Mouse (Mus musculus) megakaryocyte, adult 5-6 weeks (primary cell): ENCODE results near the gene Il5. TPM values are rescaled to one million over a fixed set of nuclear protein-coding genes. Genes with fewer than 3 reads are reported as not detected.

ENCODE experiments used
- ATAC-seq: 2 replicates; pipeline ENCODE4 v1.8.0; 2016; ENCODE audit warnings: mild to moderate bottlenecking, inconsistent platforms; ENCODE audit not compliant: poor library complexity, severe bottlenecking
- total RNA-seq, 2 experiments: library from RNA; stranded (forward) in 1 of 2; stranded (reverse) in 1 of 2; fragments of 153-499, 151-499 nt in 1 of 2; fragments of 221-1000, 200-1000 nt in 1 of 2; gene quantifications; 2 replicates each; pipeline versions ENCODE4 v1.2.3 to v1.2.4; 2015 to 2017

The Il5 gene
- total RNA-seq (2015) (not detected in 2 replicates), total RNA-seq (2017) (not detected in 2 replicates)

GRCm38 (mm10) chr11:53720715-53721114, at the start of gene Il5:
Il5 (plus strand) TSS chr11:53720794.
- no peak for ATAC-seq

GRCm38 (mm10) chr11:53671414-53671813, 49.2 kb upstream of the Il5 start:
- no peak for ATAC-seq

GRCm38 (mm10) chr11:53680141-53680540, 40.5 kb upstream of the Il5 start:
- no peak for ATAC-seq

DNA sequence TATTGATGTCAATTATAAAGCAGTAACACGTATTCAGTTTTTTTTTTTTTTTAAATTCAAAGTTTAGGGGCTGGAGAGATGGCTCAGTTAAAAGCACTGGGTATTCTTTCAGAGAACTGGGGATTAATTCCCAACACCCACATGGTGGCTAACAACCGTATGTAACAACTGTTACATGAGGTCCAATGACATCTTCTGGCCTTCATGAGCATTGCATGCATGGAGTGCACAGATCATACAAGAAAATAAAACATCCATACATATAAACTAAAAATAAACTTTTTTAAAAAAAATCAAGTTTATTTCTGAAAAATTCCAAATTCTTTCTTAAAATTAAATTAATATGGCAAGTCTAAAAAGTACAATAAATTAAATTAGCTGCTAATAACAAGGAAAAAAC, 38.9 kb upstream of the Il5 start:
- no peak for ATAC-seq

- ATAC-seq: no peak
Observed at GRCm38 (mm10) chr11:53682170-53682569, 38.4 kb upstream of the Il5 start.

GRCm38 (mm10) chr11:53682994-53683530, 37.5 kb upstream of the Il5 start:
- ATAC-seq: no peak

DNA sequence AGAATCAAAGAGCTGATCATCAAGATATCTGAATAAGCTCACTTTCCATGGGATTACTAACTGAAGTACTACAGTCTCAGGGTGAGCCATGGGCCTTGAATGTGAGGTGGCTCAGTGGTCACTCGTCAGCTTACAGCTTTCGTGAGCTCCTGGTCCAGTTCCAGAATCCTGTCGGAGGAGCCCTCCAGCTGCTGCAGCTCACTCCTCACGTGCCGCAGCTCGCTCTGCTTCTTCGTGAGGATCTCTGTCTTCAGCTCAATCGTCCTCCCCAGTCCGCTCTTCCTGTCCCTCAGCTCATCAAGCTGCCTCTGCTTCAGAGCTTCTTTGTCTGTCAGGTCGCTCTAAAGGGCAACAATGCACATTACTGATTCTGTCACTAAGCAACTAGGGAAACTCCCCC, 28.6 kb upstream of the Il5 start:
- ATAC-seq: no peak

GRCm38 (mm10) chr11:53698521-53698920, 22.1 kb upstream of the Il5 start:
- ATAC-seq: no peak

GRCm38 (mm10) chr11:53699351-53699750, 21.2 kb upstream of the Il5 start:
- no peak for ATAC-seq

DNA sequence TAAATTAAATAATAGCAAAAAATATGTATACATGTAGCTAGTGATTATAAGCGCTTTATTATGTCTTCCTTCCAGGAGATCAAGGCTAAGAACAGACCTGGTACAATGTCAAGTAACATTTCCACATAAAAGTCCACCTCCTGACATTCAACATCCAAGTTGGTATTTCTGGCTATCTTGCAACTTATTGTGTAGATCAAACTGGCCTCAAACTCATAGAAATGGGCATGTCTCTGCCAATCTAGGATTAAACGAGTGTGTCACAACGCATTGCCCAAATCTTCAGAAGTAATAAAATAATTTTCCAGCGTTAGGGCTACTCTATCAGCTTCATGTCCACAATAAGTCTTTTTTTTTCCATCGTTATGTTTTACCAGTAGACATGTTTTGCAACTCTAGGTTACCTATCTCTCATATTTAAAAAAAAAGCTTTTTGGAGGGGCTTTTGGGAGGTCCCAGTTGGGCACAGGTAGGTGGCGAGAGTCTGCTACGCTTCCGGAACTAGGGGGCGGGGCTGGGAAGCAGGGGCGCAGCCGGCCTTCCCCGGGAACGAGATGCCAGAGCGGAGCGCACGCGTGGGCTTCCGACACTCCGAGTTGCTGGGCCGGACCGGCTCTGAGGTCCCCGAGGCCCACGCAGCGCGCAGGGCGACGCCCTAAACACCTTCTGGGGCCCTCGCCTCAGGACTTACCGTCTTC, 14.2 kb upstream of the Il5 start:
- peak; percentile 55 for ATAC-seq

DNA sequence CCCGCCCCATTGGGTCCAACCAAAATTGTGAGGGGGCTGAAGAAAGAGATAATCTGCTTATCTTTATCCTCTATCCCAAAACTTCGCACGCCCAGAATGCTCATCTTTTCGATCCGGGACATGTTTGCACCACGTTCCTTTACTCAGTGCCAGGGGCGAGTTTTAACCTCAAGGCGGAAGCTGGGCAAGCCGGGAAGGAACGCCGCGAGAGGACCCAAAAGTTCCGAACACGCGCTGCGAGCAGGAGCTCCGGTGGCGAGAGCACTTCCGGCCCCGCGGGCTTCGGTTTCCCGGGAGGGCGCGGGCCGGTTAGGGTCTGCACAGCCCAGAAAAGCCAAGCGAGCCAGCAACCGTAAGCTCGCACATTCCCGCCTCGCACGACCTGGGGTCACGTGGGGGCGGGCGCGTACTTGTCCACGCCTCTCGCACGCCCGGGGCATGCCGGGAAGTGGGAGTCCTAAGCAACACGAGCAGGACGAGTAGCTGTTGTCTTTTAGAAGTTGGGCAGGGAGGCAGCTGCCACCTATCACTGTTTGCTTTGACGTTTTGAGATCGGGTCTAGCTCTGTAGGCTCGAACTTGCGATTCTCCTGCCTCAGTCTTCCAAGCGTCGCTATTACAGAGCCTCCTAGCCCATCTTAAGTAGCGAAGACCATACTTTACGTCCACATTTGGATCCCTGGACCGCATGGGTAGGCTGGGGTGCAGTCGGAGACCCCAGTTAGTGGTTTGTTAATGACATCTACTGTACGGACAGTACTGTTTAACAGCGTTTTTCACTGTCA, 13.5 kb upstream of the Il5 start, which contains the start of gene Rad50:
Gene Rad50, minus strand, starts transcription at position 386 of the 784 bp plus-strand sequence.
- ATAC-seq: peak; percentile 99

- no peak for ATAC-seq
Observed at GRCm38 (mm10) chr11:53707718-53708009, 12.9 kb upstream of the Il5 start.

- no peak for ATAC-seq
Observed at GRCm38 (mm10) chr11:53719701-53720100, 893 bp upstream of the Il5 start.

DNA sequence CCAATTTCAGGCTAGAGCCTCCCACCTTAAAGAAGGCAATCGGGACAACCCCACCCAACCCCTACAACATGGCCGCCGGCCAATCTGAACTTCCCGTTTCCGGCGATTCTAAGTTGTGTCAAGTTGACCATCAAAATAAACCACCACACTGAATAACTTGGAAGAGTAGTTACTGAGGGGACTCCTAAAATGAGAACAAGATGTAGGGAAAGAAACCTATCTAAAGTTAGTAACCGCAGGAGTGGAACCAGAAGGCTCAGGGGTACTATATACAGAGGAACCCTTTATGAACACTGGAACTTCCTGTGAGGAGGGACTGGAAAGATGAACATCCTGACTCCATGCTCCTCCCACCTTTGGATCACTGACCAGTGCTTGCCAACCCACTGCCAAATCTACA, 10.9 kb downstream of the Il5 start:
- no peak for ATAC-seq

GRCm38 (mm10) chr11:53732244-53732643, 11.7 kb downstream of the Il5 start:
- no peak for ATAC-seq

DNA sequence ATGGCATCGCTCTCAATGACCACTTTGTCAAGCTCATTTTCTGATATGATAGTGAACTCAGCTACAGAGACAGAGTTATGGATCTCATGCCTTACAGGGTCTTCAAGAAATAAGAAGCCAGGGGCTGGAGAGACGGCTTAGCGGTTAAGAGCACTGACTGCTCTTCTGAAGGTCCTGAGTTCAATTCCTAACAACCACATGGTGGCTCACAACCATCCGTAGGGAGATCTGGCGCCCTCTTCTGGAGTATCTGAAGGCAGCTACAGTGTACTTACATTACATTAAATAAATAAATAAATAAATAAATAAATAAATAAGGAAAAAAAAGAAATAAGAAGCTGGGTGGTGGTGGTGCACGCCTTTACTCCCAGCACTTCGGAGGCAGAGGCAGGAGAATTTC, 13.2 kb downstream of the Il5 start:
- no peak for ATAC-seq

- ATAC-seq: no peak
Observed at GRCm38 (mm10) chr11:53734431-53734830, 13.8 kb downstream of the Il5 start.

GRCm38 (mm10) chr11:53734970-53735681, 14.5 kb downstream of the Il5 start:
- no peak for ATAC-seq

GRCm38 (mm10) chr11:53735682-53736245, 15.2 kb downstream of the Il5 start:
- ATAC-seq: peak; percentile 90

- ATAC-seq: peak; percentile 68
Observed at GRCm38 (mm10) chr11:53736771-53737572, 16.4 kb downstream of the Il5 start.
